Mouse (Mus musculus): ENCODE results near the gene Pink1. TPM values are rescaled to one million over a fixed set of nuclear protein-coding genes. Genes with fewer than 3 reads are reported as not detected.

Pink1 gene
- polyA plus RNA-seq (2012; ENCODE audit: insufficient read depth, insufficient read length, low replicate concordance, missing spikeins), result not detected in 2 replicates

DNA sequence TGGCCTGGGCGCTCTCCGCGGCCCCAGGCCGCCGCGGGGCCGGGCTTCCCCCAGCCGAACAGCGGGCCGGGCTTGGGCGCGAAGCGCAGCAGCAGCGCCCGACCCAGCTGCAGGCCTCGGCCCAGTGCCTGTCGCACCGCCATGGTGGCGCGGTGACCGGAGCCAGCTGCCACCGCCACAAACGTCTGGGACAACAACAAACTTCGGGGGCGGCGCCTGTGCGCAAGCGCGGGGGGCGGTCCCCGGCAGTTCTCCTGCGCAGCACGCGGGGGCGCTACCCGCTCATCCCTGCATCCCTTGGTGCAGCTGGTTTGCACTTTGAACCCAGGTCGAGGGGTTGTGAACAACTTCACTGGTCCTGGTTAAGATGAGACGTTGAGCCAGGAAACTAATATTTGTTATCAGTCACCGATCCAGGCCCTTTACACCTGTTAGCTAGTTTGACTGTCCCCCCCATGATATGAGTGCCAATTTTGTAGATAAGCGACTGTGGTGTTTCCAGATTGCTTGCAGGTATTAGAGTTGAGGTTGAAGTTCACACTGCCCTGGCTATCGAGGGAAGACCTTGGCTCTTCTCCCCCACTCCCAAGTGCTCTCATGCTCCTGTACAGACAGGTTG lies at the start of gene Pink1:
TSS of gene Pink1 (minus strand) at position 231 of the 619 bp plus-strand sequence.
- Histone ChIP-seq H3K4me1 (ENCODE audit: control insufficient read depth, insufficient read depth, low read length) (peaks cover 17% of the 10 kb centered on the region), H3K4me3 (ENCODE audit: insufficient read depth, low read depth, low read length) (peak within 1 kb of the TSS; percentile 97), H3K27ac (ENCODE audit: insufficient read depth, low read depth, low read length) (peak within 1 kb of the TSS; percentile 94)
- 3% methylated on average over 41 of the region's 41 CpGs for WGBS
- TF ChIP-seq CTCF (IDR thresholded peaks at IDR 0.05; ENCODE audit: insufficient read depth, low read depth, low read length) (peak; percentile 89), POLR2A (IDR thresholded peaks at IDR 0.05; ENCODE audit: insufficient read depth, low read depth, low read length) (peak; percentile 32)

DNA sequence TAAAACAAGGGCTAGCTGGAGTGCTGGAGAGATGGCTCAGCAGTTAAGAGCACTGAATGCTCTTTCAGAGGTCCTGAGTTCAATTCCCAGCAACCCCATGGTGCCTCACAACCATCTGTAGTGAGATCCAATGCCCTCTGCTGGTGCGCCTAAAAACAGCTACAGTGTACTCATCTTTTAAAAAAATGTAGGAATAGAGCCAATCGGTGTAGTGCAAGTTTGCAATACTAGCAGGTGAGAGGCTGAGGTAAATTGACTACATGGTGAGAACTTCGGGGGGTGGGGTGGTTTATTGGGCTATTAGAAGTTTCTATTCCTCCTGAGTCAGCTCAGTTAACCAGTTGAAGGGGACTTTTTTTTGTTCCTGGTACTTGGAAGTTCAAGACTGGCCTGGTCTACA lies 49.0 kb upstream of the Pink1 start:
- WGBS, result 88% methylated on average over 3 of the region's 3 CpGs
- Histone ChIP-seq H3K27ac (ENCODE audit: insufficient read depth, low read depth, low read length) (no peak overlapping the region), H3K4me3 (ENCODE audit: insufficient read depth, low read depth, low read length) (no peak overlapping the region), H3K4me1 (ENCODE audit: control insufficient read depth, insufficient read depth, low read length) (0 out of 2 replicates have a peak, but pooled peaks cover 2% of the 10 kb centered on the region)
- no peak for TF ChIP-seq CTCF (IDR thresholded peaks at IDR 0.05; ENCODE audit: insufficient read depth, low read depth, low read length)
- TF ChIP-seq POLR2A (IDR thresholded peaks at IDR 0.05; ENCODE audit: insufficient read depth, low read depth, low read length), result no peak

DNA sequence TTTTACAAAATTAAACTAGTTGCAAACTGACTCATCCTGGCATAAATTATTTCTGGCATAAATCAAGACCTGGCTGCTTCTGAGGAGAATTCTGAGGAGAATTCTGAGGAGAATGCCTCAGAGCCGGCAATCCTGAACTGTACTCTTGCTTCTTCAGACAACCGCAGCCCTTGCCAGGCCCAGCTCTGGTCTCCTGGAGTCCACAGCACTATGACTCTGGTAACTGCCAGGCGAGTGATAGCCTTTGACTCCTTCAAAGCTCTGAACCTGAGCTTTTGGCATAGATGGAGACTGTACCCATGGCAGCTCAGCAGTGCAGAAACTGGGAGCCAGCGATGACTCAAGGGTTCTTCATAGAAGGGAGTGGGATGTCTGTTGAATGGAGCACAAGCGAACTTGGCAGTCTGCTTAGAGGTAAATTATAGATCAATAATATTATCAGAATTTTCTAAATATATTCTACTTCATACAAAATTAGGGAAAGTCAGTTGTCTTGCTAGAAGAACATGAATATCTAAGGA lies 44.9 kb upstream of the Pink1 start:
- H3K4me1 ChIP-seq (ENCODE audit: control insufficient read depth, insufficient read depth, low read length), result peaks cover 5% of the 10 kb centered on the region; the same call in 1 of the 2 replicates
- TF ChIP-seq POLR2A (IDR thresholded peaks at IDR 0.05; ENCODE audit: insufficient read depth, low read depth, low read length) (no peak), CTCF (IDR thresholded peaks at IDR 0.05; ENCODE audit: insufficient read depth, low read depth, low read length) (no peak)
- no peak overlapping the region for H3K27ac ChIP-seq (ENCODE audit: insufficient read depth, low read depth, low read length)
- H3K4me3 ChIP-seq (ENCODE audit: insufficient read depth, low read depth, low read length), result no peak overlapping the region
- WGBS, result 70% methylated on average over 5 of the region's 5 CpGs

DNA sequence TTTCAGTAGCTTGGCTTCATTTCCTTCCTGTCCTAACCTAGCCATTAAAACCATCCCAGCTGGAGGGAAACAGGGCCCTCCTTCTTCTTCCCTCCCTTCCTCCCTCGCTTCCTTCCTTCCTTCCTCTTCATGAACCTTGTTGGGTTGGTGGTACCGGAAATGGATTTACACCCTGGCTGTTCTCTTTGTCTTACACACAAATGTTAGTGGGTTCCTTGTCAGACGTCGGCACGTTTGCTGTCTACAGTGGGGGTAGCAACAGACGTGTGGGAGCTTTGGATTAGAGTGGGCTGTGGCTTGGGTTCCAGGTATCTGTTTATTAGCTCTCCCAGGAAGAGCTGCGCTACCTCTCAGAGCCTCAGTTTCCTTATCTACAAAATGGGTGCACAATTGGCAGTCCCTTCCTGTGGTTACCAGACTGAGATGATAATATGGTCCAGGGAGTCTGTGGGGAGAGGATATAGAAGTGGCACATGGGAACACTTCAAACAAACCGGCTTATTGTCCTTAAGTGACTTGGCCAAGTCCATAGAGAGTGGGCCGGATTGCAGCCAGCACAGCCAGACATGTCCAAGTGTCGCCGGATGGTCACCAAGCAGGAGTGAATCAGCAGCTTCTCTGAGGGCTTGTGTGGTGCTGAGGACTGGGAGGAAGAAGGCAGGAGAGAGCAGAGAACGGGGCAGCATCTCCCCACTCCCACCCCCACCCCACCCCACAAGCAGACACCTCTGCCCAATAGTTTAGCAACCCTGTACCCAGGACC lies 42.6 kb upstream of the Pink1 start:
- Histone ChIP-seq H3K4me3 (ENCODE audit: insufficient read depth, low read depth, low read length) (no peak overlapping the region), H3K4me1 (ENCODE audit: control insufficient read depth, insufficient read depth, low read length) (peaks cover 5% of the 10 kb centered on the region; the same call in 1 of the 2 replicates), H3K27ac (ENCODE audit: insufficient read depth, low read depth, low read length) (no peak overlapping the region)
- 74% methylated on average over 12 of the region's 12 CpGs for WGBS
- TF ChIP-seq CTCF (IDR thresholded peaks at IDR 0.05; ENCODE audit: insufficient read depth, low read depth, low read length), result no peak
- TF ChIP-seq POLR2A (IDR thresholded peaks at IDR 0.05; ENCODE audit: insufficient read depth, low read depth, low read length), result no peak

DNA sequence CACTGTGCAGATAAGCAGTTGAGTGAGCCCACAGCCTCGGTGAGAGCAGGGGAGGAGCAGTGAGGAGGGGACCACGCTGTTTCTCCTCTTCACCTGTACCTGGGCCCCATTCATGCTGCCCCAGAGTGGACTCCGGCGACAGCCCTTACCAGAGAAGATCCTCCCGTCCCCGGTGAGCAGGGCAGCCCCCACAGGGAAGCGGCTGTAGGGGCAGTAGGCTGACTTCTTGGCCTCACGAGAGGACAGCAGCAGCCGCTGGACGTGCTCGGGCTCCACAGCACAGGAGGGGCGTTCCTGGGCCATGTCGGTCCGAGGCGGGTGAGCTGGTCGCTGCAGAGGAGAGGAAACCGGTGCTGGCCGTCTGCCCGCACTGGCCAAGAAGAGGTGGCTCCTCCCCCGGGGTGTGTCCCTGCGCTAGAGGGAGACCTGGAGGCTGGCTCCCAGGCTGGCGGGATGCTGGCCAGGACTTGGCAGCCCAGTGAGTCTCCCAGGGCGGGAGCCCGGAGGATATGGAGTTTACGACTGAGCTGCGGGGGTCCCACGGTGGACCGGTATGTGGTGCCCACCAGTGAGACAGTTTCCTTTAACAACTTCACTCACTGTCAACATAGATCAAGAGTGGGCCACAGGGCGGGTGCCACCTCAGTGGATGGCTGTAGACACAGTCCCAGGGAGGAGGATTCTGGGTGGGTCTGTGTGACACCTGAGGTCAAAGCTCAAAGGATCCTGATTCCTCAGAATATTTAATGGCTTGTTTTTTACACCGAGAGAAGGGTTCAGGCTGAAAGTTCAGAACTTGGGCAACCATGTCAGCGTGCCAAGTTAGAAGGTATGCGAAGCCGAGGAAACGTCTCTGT lies 41.8 kb upstream of the Pink1 start, which contains the start of gene Cda:
TSS of gene Cda (minus strand) at position 352 of the 857 bp plus-strand sequence.
- 13% methylated on average over 34 of the region's 34 CpGs for WGBS
- Histone ChIP-seq H3K4me3 (ENCODE audit: insufficient read depth, low read depth, low read length) (no peak within 1 kb of the TSS), H3K4me1 (ENCODE audit: control insufficient read depth, insufficient read depth, low read length) (peaks cover 5% of the 10 kb centered on the region; the same call in 1 of the 2 replicates), H3K27ac (ENCODE audit: insufficient read depth, low read depth, low read length) (no peak within 1 kb of the TSS)
- no peak for TF ChIP-seq POLR2A (IDR thresholded peaks at IDR 0.05; ENCODE audit: insufficient read depth, low read depth, low read length)
- no peak for TF ChIP-seq CTCF (IDR thresholded peaks at IDR 0.05; ENCODE audit: insufficient read depth, low read depth, low read length)

DNA sequence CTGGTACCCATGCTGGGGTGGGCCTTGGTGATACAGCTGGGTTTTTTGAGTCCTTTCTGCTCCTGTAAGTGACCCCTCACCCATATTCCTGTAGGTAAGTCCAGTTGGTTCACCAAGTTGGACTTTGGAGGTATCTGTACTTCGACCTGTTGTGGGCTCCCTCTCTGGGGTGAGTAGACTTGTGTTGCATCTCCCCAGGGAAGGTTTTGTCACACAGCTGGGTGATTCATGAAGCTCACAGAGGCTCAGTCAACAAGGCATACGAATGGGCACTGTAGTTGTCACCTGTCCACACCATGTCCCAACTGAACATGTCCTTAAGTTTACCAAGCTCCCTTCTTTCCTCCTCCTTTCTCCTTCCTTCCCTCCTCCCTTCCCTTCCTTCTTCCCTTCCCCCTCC lies 40.5 kb upstream of the Pink1 start:
- TF ChIP-seq CTCF (IDR thresholded peaks at IDR 0.05; ENCODE audit: insufficient read depth, low read depth, low read length) (no peak), POLR2A (IDR thresholded peaks at IDR 0.05; ENCODE audit: insufficient read depth, low read depth, low read length) (no peak)
- no peak overlapping the region for H3K4me3 ChIP-seq (ENCODE audit: insufficient read depth, low read depth, low read length)
- H3K4me1 ChIP-seq (ENCODE audit: control insufficient read depth, insufficient read depth, low read length), result peaks cover 9% of the 10 kb centered on the region; the same call in 1 of the 2 replicates
- H3K27ac ChIP-seq (ENCODE audit: insufficient read depth, low read depth, low read length), result no peak overlapping the region
- 87% methylated on average over 2 of the region's 2 CpGs for WGBS

DNA sequence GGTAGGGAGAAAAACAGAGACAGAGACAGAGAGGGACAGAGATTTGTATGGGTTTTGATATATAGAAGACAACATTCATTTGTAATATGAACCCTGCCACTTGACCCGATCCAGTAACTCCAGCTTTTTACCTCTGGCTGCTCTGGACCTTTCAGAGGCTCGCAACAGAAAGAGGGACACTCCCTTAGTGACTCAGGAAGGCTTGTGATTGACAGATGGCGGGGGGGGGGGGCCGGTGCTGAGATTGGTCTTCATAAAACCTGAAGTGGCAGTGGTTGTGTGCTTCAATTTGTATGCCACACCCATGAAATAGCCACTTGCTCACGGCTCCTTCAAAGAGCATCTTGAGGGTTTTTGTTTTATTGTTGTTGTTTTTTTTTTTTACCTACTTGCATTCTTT lies 37.4 kb upstream of the Pink1 start:
- TF ChIP-seq POLR2A (IDR thresholded peaks at IDR 0.05; ENCODE audit: insufficient read depth, low read depth, low read length), result no peak
- TF ChIP-seq CTCF (IDR thresholded peaks at IDR 0.05; ENCODE audit: insufficient read depth, low read depth, low read length), result no peak
- H3K4me3 ChIP-seq (ENCODE audit: insufficient read depth, low read depth, low read length), result no peak overlapping the region
- WGBS, result 77% methylated on average over 5 of the region's 5 CpGs
- peaks cover 9% of the 10 kb centered on the region; the same call in 1 of the 2 replicates for H3K4me1 ChIP-seq (ENCODE audit: control insufficient read depth, insufficient read depth, low read length)
- no peak overlapping the region for H3K27ac ChIP-seq (ENCODE audit: insufficient read depth, low read depth, low read length)

DNA sequence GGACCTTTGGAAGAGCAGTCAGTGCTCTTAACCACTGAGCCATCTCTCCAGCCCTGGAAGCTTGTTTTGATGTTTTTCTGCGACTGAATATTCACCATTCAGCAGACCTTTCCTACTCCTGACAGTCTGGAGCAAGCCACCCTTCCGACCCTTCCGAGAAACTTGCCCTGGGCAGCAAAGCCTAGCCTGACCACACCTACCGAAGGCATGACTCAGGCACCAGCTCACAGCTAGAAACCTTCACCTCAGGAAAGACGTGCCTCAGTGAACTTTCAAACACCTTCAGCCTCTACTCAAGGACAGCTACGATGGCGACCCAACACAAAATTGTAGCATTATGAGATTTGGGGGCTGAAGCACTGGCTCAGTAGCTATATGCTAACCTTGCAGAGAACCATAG lies 36.8 kb upstream of the Pink1 start:
- 92% methylated on average over 7 of the region's 7 CpGs for WGBS
- Histone ChIP-seq H3K27ac (ENCODE audit: insufficient read depth, low read depth, low read length) (no peak overlapping the region), H3K4me1 (ENCODE audit: control insufficient read depth, insufficient read depth, low read length) (peaks cover 6% of the 10 kb centered on the region; the same call in 1 of the 2 replicates), H3K4me3 (ENCODE audit: insufficient read depth, low read depth, low read length) (no peak overlapping the region)
- TF ChIP-seq CTCF (IDR thresholded peaks at IDR 0.05; ENCODE audit: insufficient read depth, low read depth, low read length) (no peak), POLR2A (IDR thresholded peaks at IDR 0.05; ENCODE audit: insufficient read depth, low read depth, low read length) (no peak)

Measured in olfactory bulb, adult 2 months (tissue).